Mouse (Mus musculus) kidney, embryonic 16.5 days (tissue): ENCODE data around the gene Hyou1. TPM values are rescaled to one million over a fixed set of nuclear protein-coding genes. Genes with fewer than 3 reads are reported as not detected.

Experiments
- ATAC-seq: fragments of 200-750 bp; cut with Nextera tagmentation; 2 replicates; pipeline ENCODE4 v1.8.0; 2017; ENCODE audit warnings: moderate TSS enrichment; ENCODE audit not compliant: low FRiP score, low TSS enrichment
- H3K27ac ChIP-seq: fragments of 300-500 bp; sonication (generic); 2 replicates; pipeline ENCODE4 v1.5.1; 2014; ENCODE audit warnings: low read length
- H3K27me3 ChIP-seq: fragments of 300-500 bp; sonication (generic); 2 replicates; pipeline ENCODE4 v1.6.1; 2014; ENCODE audit warnings: low read length, control low read depth, mixed read lengths; ENCODE audit not compliant: insufficient read depth
- H3K36me3 ChIP-seq: fragments of 300-500 bp; sonication (generic); 2 replicates; pipeline ENCODE4 v1.6.1; 2014; ENCODE audit warnings: low read length, control low read depth, mixed read lengths; ENCODE audit not compliant: insufficient read depth
- H3K4me1 ChIP-seq: fragments of 300-500 bp; sonication (generic); 2 replicates; pipeline ENCODE4 v1.6.1; 2014; ENCODE audit warnings: low read length, control low read depth, mixed read lengths; ENCODE audit not compliant: insufficient read depth
- H3K4me2 ChIP-seq: fragments of 300-500 bp; sonication (generic); replicated peaks from 2 replicates; pipeline ENCODE4 v1.6.1; 2014; ENCODE audit warnings: low read depth, low read length
- H3K4me3 ChIP-seq: fragments of 300-500 bp; sonication (generic); 2 replicates; pipeline ENCODE4 v1.5.1; 2014; ENCODE audit warnings: mild to moderate bottlenecking, low read length
- H3K9ac ChIP-seq: fragments of 300-500 bp; sonication (generic); replicated peaks from 2 replicates; pipeline ENCODE4 v1.6.1; 2014; ENCODE audit warnings: low read length
- H3K9me3 ChIP-seq: fragments of 300-500 bp; sonication (generic); 2 replicates; pipeline ENCODE4 v1.6.1; 2016; ENCODE audit warnings: low read length, control low read depth
- WGBS: fragments of 180-500 bp; shearing (Covaris S2); extraction: QIAGEN DNeasy Blood & Tissue Kit; methylation state at CpG from one replicate; pipeline ENCODE4 v1.1.7; 2014; 5-methylcytosine and 5-hydroxymethylcytosine counted together
- polyA plus RNA-seq: library from polyadenylated mRNA; unstranded; fragments of >200 nt; fragmentation: Nextera tagmentation; extraction: Ambion mirVana; gene quantifications from 2 replicates; pipeline ENCODE4 v1.2.1, GENCODE M21; 2015

Gene Hyou1
- polyA plus RNA-seq, 1 experiment from 2014 or later = 48.0 TPM

- Histone ChIP-seq H3K36me3 (peaks cover 29% of the 10 kb centered on the region), H3K4me1 (peaks cover 21% of the 10 kb centered on the region), H3K4me3 (peak overlapping the region; percentile 99), H3K9ac (peak overlapping the region; percentile 60; the same call in 1 of the 2 replicates), H3K27me3 (no peaks in the 10 kb centered on the region), H3K9me3 (no peaks in the 10 kb centered on the region), H3K27ac (no peak overlapping the region), H3K4me2 (peak overlapping the region; percentile 75)
- 68% methylated on average over 9 of the region's 9 CpGs for WGBS
- ATAC-seq = no peak
Observed at GRCm38 (mm10) chr9:44337436-44338169, 41.7 kb upstream of the Hyou1 start.

GRCm38 (mm10) chr9:44338574-44338973 lies 40.7 kb upstream of the Hyou1 start:
- 81% methylated on average over 5 of the region's 5 CpGs for WGBS
- no peak overlapping the region for H3K4me2 ChIP-seq
- H3K27me3 ChIP-seq = no peaks in the 10 kb centered on the region
- no peak for ATAC-seq
- peaks cover 29% of the 10 kb centered on the region for H3K4me1 ChIP-seq
- H3K36me3 ChIP-seq = peaks cover 19% of the 10 kb centered on the region
- no peak overlapping the region for H3K27ac ChIP-seq
- no peak overlapping the region for H3K4me3 ChIP-seq
- no peaks in the 10 kb centered on the region for H3K9me3 ChIP-seq
- H3K9ac ChIP-seq = no peak overlapping the region

GRCm38 (mm10) chr9:44341487-44341886 lies 37.8 kb upstream of the Hyou1 start:
- Histone ChIP-seq H3K4me2 (no peak overlapping the region), H3K27me3 (no peaks in the 10 kb centered on the region), H3K9me3 (no peaks in the 10 kb centered on the region), H3K4me3 (no peak overlapping the region), H3K27ac (no peak overlapping the region), H3K9ac (no peak overlapping the region), H3K36me3 (peaks cover 14% of the 10 kb centered on the region), H3K4me1 (peaks cover 29% of the 10 kb centered on the region)
- ATAC-seq = no peak
- WGBS = 89% methylated on average over 5 of the region's 5 CpGs

GRCm38 (mm10) chr9:44342173-44342572 lies 37.1 kb upstream of the Hyou1 start:
- H3K9me3 ChIP-seq = no peaks in the 10 kb centered on the region
- no peak overlapping the region for H3K27ac ChIP-seq
- H3K9ac ChIP-seq = peak overlapping the region; percentile 94
- no peak overlapping the region for H3K4me3 ChIP-seq
- no peaks in the 10 kb centered on the region for H3K27me3 ChIP-seq
- peak overlapping the region; percentile 71; the same call in 1 of the 2 replicates for H3K4me2 ChIP-seq
- H3K4me1 ChIP-seq = peaks cover 22% of the 10 kb centered on the region
- peaks cover 12% of the 10 kb centered on the region for H3K36me3 ChIP-seq
- 51% methylated on average over 3 of the region's 3 CpGs for WGBS
- ATAC-seq = no peak

GRCm38 (mm10) chr9:44342605-44343004 lies 36.7 kb upstream of the Hyou1 start:
- Histone ChIP-seq H3K9ac (peak overlapping the region; percentile 94), H3K4me2 (peak overlapping the region; percentile 71), H3K27ac (0 out of 2 replicates have a peak overlapping the region, but pooled peaks have one; percentile 99), H3K27me3 (no peaks in the 10 kb centered on the region), H3K4me3 (peak overlapping the region; percentile 90; the same call in 1 of the 2 replicates), H3K9me3 (no peaks in the 10 kb centered on the region), H3K36me3 (peaks cover 16% of the 10 kb centered on the region), H3K4me1 (peaks cover 18% of the 10 kb centered on the region)
- no peak for ATAC-seq
- WGBS = 93% methylated on average over 1 of the region's 1 CpGs

- peak; percentile 37 for ATAC-seq
- peak overlapping the region; percentile 90 for H3K4me3 ChIP-seq
- peak overlapping the region; percentile 94 for H3K9ac ChIP-seq
- H3K36me3 ChIP-seq = peaks cover 23% of the 10 kb centered on the region
- no peaks in the 10 kb centered on the region for H3K27me3 ChIP-seq
- no peaks in the 10 kb centered on the region for H3K9me3 ChIP-seq
- H3K4me1 ChIP-seq = peaks cover 14% of the 10 kb centered on the region
- WGBS = 8% methylated on average over 6 of the region's 6 CpGs
- peak overlapping the region; percentile 99 for H3K27ac ChIP-seq
- peak overlapping the region; percentile 71 for H3K4me2 ChIP-seq
Observed at GRCm38 (mm10) chr9:44343290-44343689, 36.0 kb upstream of the Hyou1 start.

GRCm38 (mm10) chr9:44343781-44344421 lies 35.4 kb upstream of the Hyou1 start, which contains the start of gene Hmbs:
Hmbs (minus strand) TSS chr9:44344228.
- ATAC-seq = peak; percentile 97

GRCm38 (mm10) chr9:44345570-44346433 lies 33.5 kb upstream of the Hyou1 start:
- Histone ChIP-seq H3K36me3 (peaks cover 37% of the 10 kb centered on the region), H3K4me2 (no peak overlapping the region), H3K27ac (no peak overlapping the region), H3K27me3 (no peaks in the 10 kb centered on the region), H3K9ac (no peak overlapping the region), H3K4me1 (peaks cover 14% of the 10 kb centered on the region), H3K4me3 (no peak overlapping the region), H3K9me3 (no peaks in the 10 kb centered on the region)
- WGBS = 85% methylated on average over 5 of the region's 6 CpGs
- no peak for ATAC-seq

More at GRCm38 (mm10) chr9:44343781-44344421, 35.4 kb upstream of the Hyou1 start, which contains the start of gene Hmbs:
- WGBS = under 1% methylated on average over 39 of the region's 39 CpGs
- Histone ChIP-seq H3K27ac (peak within 1 kb of the TSS; percentile 99), H3K36me3 (peaks cover 29% of the 10 kb centered on the region), H3K4me2 (peak within 1 kb of the TSS; percentile 71), H3K4me3 (peak within 1 kb of the TSS; percentile 90), H3K4me1 (peaks cover 14% of the 10 kb centered on the region), H3K9ac (peak within 1 kb of the TSS; percentile 94), H3K9me3 (no peaks in the 10 kb centered on the region), H3K27me3 (no peaks in the 10 kb centered on the region)

GRCm38 (mm10) chr9:44347166-44347565 lies 32.1 kb upstream of the Hyou1 start:
- Histone ChIP-seq H3K27me3 (no peaks in the 10 kb centered on the region), H3K36me3 (peaks cover 51% of the 10 kb centered on the region), H3K9ac (no peak overlapping the region), H3K27ac (no peak overlapping the region), H3K4me1 (peaks cover 12% of the 10 kb centered on the region), H3K9me3 (no peaks in the 10 kb centered on the region), H3K4me2 (no peak overlapping the region), H3K4me3 (no peak overlapping the region)
- WGBS = 91% methylated on average over 9 of the region's 9 CpGs
- no peak for ATAC-seq
